Mouse (Mus musculus): ENCODE data around the gene Arsa. TPM values are rescaled to one million over a fixed set of nuclear protein-coding genes. Genes with fewer than 3 reads are reported as not detected.
A peak's percentile ranks its signal among the peaks of the same experiment; 100 is the strongest.

Gene Arsa
- polyA plus RNA-seq, 1 experiment from 2014 or later: 14.1 TPM

DNA sequence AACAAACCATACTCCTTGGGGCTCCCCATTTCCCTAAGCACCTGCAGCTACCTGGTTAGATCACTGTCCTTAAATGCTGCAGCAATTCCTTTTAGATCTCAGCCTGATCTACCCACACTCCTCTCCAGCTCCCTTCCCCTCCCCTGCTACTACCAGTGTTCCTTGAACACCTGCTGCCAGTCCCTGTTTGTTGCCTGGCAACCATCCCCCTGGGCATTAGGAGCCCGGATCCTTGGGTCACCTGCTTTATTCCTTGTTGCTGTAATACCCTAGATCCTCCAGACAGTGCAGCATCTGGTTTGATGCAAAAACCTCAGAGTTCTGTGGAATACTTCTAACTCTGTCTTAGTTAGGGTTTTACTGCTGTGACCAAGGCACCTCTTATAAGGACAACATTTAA, 12.2 kb downstream of the Arsa start:
- H3K4me2 ChIP-seq (replicated peaks): no peak overlapping the region
- peaks cover 5% of the 10 kb centered on the region; the same call in 1 of the 2 replicates for H3K4me1 ChIP-seq
- no peaks in the 10 kb centered on the region for H3K9me3 ChIP-seq
- ATAC-seq (ENCODE audit: low FRiP score, low read depth): peak; percentile 42; the same call in 1 of the 2 replicates
- H3K27ac ChIP-seq (replicated peaks): peak overlapping the region; percentile 30; the same call in 1 of the 2 replicates
- peaks cover 34% of the 10 kb centered on the region for H3K36me3 ChIP-seq
- no peak overlapping the region for H3K4me3 ChIP-seq
- no peaks in the 10 kb centered on the region for H3K27me3 ChIP-seq
- no peak overlapping the region for H3K9ac ChIP-seq (replicated peaks)
- WGBS: 3% methylated on average over 1 of the region's 1 CpGs

DNA sequence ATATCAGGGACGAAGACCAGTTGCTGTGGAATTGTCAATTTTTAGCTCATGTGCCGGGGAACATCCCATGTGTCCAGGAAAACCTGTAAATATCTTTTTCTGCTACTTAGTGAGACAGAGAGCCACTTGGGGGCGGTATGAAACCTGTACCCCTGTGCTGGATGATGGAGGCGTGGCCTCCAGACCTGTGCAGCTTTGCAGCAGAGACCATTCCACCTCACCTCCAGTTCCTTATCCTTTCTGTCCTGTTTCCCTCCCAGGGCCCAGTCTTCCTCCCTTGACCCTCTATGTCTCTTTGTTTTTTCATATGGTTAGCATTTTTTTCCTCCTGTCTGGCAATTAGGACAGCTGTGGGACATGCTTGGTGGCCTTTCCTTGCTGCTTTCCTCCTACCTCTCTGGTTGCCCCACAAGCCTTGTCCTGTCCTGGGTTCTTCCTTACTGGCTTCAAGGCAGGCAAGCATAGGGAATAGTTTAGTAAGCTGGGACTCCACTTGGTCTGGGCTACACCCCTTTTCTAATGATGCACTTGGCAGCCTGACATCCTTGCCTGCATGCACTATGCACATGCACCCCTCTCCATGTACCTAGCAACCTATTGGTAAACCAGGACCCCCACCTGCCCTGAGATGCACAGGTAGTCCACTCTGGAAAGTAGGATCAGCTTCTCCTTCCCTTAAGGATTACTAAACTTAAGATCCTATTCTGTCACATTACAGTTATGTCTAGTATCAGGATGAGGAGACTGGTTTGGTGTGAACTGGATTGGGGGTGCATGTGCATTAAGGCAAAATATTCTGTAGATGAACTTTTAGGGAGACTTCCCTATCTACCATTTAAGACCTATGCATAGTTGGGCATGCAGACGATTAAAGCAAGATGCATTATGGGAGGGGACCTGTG, 13.6 kb downstream of the Arsa start:
- Histone ChIP-seq H3K27ac (replicated peaks) (no peak overlapping the region), H3K4me1 (peaks cover 5% of the 10 kb centered on the region; the same call in 1 of the 2 replicates), H3K4me2 (replicated peaks) (no peak overlapping the region), H3K9me3 (no peaks in the 10 kb centered on the region), H3K9ac (replicated peaks) (no peak overlapping the region), H3K27me3 (no peaks in the 10 kb centered on the region), H3K36me3 (peaks cover 45% of the 10 kb centered on the region), H3K4me3 (no peak overlapping the region)
- ATAC-seq (ENCODE audit: low FRiP score, low read depth): no peak
- 66% methylated on average over 5 of the region's 5 CpGs for WGBS

DNA sequence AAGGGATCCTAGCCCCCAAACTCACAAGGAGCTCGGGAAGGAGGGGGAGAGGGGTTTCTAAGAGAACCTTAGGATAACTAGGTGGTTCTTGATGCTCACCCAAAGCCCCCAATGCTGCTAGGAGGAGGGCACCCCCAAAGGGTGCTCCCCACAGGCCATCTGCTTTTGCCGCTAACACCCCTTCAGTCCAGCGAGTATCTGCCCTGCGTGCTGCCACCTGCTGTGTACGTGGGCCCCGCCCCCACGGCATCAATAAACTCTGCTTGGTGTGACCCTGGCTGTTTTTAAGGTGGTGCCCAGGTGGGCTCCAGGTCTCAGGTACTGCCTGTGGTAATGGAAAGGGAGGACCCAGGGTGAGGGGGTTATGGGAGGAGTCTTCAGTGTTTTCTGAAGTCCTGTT, 15.0 kb downstream of the Arsa start:
- peaks cover 59% of the 10 kb centered on the region for H3K36me3 ChIP-seq
- no peak for ATAC-seq (ENCODE audit: low FRiP score, low read depth)
- H3K4me1 ChIP-seq: peaks cover 5% of the 10 kb centered on the region; the same call in 1 of the 2 replicates
- WGBS: 84% methylated on average over 7 of the region's 7 CpGs
- no peak overlapping the region for H3K4me3 ChIP-seq
- no peak overlapping the region for H3K27ac ChIP-seq (replicated peaks)
- H3K4me2 ChIP-seq (replicated peaks): no peak overlapping the region
- no peaks in the 10 kb centered on the region for H3K27me3 ChIP-seq
- H3K9ac ChIP-seq (replicated peaks): no peak overlapping the region
- no peaks in the 10 kb centered on the region for H3K9me3 ChIP-seq

DNA sequence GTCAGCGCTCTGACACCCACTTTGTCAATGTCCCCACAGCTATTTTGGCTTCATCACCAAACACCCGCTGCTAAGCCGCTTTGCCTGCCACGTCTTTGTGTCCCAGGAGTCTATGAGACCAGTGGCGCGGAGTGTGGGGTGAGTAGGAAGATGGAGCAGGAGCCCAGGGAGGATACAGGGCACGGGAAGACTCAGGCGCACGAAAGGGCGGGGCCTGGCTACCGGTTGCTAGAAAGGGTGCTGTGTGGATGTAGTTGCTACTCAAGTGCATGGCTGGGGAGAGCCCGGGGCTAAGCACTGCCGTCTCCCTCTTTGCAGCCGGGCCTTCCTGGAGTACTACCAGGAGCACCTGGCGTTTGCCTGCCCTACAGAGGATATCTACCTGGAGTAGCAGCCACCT, 15.9 kb downstream of the Arsa start:
- Histone ChIP-seq H3K27me3 (no peaks in the 10 kb centered on the region), H3K9ac (replicated peaks) (no peak overlapping the region), H3K4me2 (replicated peaks) (no peak overlapping the region), H3K4me1 (peaks cover 5% of the 10 kb centered on the region; the same call in 1 of the 2 replicates), H3K27ac (replicated peaks) (no peak overlapping the region), H3K9me3 (no peaks in the 10 kb centered on the region), H3K36me3 (peaks cover 68% of the 10 kb centered on the region), H3K4me3 (no peak overlapping the region)
- WGBS: 89% methylated on average over 15 of the region's 15 CpGs
- no peak for ATAC-seq (ENCODE audit: low FRiP score, low read depth)

DNA sequence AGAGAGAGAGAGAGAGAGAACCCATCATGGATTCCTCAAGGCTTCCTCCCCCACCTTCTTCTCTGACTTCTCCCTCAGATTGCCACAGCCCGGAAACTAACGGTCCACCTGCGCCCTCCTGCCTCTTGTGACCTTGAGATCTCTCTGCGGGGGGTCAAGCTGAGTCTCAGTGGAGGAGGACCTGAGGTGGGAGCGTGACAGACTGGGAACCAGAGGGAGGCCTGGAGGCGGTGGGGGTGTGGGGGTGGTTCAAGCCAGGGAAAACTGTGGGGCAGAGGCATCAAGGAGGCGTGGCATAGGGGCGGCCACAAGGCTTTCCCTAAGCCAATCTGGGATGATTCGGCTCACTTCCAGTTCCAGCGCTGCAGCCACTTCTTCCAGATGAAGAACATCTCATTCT, 16.9 kb downstream of the Arsa start:
- Histone ChIP-seq H3K27me3 (no peaks in the 10 kb centered on the region), H3K9me3 (no peaks in the 10 kb centered on the region), H3K9ac (replicated peaks) (no peak overlapping the region), H3K27ac (replicated peaks) (no peak overlapping the region), H3K36me3 (peaks cover 68% of the 10 kb centered on the region), H3K4me3 (no peak overlapping the region), H3K4me2 (replicated peaks) (no peak overlapping the region), H3K4me1 (peaks cover 13% of the 10 kb centered on the region)
- 83% methylated on average over 10 of the region's 10 CpGs for WGBS
- no peak for ATAC-seq (ENCODE audit: low FRiP score, low read depth)

DNA sequence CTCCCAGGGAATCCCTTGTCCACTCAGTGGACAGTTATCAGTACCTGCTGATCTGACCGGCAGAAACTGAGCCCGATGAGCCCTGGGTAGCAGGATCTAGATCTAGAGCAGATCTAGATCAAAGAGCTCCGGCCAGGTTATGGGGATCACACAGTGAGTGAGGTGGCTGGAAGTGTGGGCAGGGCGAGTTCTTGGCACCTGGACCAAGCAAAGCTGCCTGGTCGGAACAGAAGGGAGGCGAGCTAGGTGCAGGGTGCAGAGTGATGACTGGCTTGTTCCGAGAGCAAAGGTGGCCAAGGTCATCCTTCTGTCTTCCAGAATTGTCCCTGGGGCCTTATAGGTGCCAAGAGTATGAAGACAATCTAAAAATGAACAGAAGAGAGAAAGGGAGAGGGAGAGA, 17.4 kb downstream of the Arsa start:
- Histone ChIP-seq H3K9ac (replicated peaks) (no peak overlapping the region), H3K36me3 (peaks cover 68% of the 10 kb centered on the region), H3K27ac (replicated peaks) (no peak overlapping the region), H3K4me3 (no peak overlapping the region), H3K4me1 (peaks cover 13% of the 10 kb centered on the region), H3K9me3 (no peaks in the 10 kb centered on the region), H3K27me3 (no peaks in the 10 kb centered on the region), H3K4me2 (replicated peaks) (no peak overlapping the region)
- WGBS: 90% methylated on average over 7 of the region's 7 CpGs
- ATAC-seq (ENCODE audit: low FRiP score, low read depth): no peak

DNA sequence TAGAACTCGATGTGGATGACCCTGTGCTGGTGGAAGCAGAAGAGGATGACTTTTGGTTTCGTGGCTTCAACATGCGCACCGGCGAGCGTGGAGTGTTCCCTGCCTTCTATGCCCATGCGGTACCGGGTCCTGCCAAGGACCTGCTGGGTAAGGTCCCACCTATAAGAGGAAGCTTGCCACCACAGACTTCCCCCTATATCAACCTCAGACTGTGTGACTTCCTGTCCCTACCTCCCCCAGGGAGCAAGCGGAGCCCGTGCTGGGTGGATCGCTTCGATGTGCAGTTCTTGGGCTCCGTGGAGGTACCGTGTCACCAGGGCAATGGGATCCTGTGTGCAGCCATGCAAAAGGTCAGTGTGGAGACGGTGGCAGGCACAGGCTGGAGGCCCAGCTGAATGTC, 18.3 kb downstream of the Arsa start:
- 95% methylated on average over 15 of the region's 15 CpGs for WGBS
- H3K9ac ChIP-seq (replicated peaks): no peak overlapping the region
- no peak overlapping the region for H3K4me2 ChIP-seq (replicated peaks)
- no peak overlapping the region for H3K27ac ChIP-seq (replicated peaks)
- no peaks in the 10 kb centered on the region for H3K27me3 ChIP-seq
- no peak for ATAC-seq (ENCODE audit: low FRiP score, low read depth)
- H3K4me3 ChIP-seq: no peak overlapping the region
- peaks cover 68% of the 10 kb centered on the region for H3K36me3 ChIP-seq
- H3K9me3 ChIP-seq: no peaks in the 10 kb centered on the region
- peaks cover 17% of the 10 kb centered on the region for H3K4me1 ChIP-seq

DNA sequence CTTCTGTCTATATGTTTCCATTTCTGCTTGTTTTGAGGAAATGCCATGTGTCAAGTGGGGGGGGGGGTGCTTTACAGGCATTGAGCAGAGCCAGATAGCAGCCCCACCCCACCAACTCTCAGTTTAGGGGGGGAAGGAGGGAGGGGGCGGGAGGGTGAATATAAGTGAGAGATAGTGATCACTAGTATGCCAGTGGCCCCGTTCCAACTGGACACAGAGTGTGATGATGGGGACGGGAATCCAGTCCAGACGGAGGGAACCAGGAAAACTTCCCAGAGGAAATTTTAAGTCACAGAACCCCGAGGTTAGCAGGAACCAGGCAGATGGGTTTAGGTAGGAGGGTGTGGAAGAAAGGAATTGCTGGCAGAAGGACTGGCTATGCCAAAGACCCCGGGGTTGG, 21.6 kb downstream of the Arsa start:
- peak overlapping the region; percentile 64 for H3K4me3 ChIP-seq
- no peak for ATAC-seq (ENCODE audit: low FRiP score, low read depth)
- H3K4me2 ChIP-seq (replicated peaks): peak overlapping the region; percentile 90
- H3K4me1 ChIP-seq: peaks cover 23% of the 10 kb centered on the region
- WGBS: 72% methylated on average over 6 of the region's 6 CpGs
- no peak overlapping the region for H3K27ac ChIP-seq (replicated peaks)
- H3K36me3 ChIP-seq: peaks cover 40% of the 10 kb centered on the region
- peak overlapping the region; percentile 73 for H3K9ac ChIP-seq (replicated peaks)
- H3K27me3 ChIP-seq: peaks cover 24% of the 10 kb centered on the region
- H3K9me3 ChIP-seq: no peaks in the 10 kb centered on the region

DNA sequence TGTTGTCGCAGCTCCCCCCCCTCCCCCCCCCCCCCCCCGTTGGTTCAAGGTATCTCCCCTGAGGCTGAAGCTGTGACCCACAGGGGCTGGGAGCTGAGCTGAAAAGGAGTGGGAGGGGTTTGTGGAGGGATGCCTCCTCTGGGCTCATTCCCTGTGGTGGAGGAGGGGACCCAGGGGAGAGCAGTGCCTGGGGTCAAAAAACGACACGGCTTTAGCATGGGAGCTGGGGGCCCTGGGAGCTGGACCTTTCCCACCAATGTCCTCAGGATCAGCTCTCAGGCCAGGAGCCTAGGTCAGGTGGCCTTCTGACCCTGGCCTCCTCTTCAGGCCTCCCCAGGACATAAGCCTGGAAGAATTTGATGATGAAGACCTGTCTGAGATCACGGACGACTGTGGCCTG, 22.4 kb downstream of the Arsa start:
- H3K27ac ChIP-seq (replicated peaks): peak overlapping the region; percentile 54
- H3K9me3 ChIP-seq: no peaks in the 10 kb centered on the region
- H3K36me3 ChIP-seq: peaks cover 33% of the 10 kb centered on the region
- peaks cover 23% of the 10 kb centered on the region for H3K4me1 ChIP-seq
- peak overlapping the region; percentile 73 for H3K9ac ChIP-seq (replicated peaks)
- ATAC-seq (ENCODE audit: low FRiP score, low read depth): peak; percentile 35
- WGBS: 8% methylated on average over 4 of the region's 6 CpGs
- peak overlapping the region; percentile 90 for H3K4me2 ChIP-seq (replicated peaks)
- peak overlapping the region; percentile 64 for H3K4me3 ChIP-seq
- peaks cover 24% of the 10 kb centered on the region for H3K27me3 ChIP-seq

DNA sequence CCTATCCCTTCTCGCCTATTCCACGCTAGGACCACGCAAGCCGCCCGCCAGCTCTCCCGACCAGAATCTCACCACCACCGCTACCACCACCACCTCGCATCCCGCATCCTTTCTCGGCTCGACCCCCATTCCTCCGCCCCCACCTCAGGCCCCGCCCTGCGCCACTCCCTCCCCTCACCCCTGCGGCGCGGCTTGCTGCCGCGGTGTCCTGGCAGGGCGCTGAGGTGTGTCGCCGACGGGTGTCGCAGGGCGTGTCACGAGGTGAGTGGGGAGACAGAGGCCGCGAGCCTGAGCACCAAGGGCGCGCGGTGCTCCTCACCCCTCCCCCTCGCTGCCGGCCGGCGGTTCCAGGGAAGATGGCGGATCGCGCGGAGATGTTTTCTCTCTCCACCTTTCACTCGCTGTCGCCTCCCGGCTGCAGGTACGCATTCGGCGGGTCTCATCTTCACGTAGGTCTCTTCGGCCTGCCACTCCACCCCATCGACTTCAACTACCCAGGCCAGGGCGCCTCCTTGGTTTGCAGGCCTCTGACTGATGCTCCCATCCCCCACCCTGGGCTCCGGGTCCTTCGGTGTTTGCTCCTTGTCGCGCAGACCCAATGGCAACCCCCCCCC, 23.3 kb downstream of the Arsa start, which contains the start of gene Mapk8ip2:
TSS of gene Mapk8ip2 (plus strand) at position 49 of the 614 bp plus-strand sequence.
- Histone ChIP-seq H3K4me2 (replicated peaks) (peak within 1 kb of the TSS; percentile 90), H3K4me1 (peaks cover 23% of the 10 kb centered on the region), H3K36me3 (peaks cover 27% of the 10 kb centered on the region), H3K9ac (replicated peaks) (peak within 1 kb of the TSS; percentile 73), H3K4me3 (peak within 1 kb of the TSS; percentile 64), H3K9me3 (no peaks in the 10 kb centered on the region), H3K27ac (replicated peaks) (peak within 1 kb of the TSS; percentile 54), H3K27me3 (peaks cover 27% of the 10 kb centered on the region)
- under 1% methylated on average over 53 of the region's 53 CpGs for WGBS
- peak; percentile 78 for ATAC-seq (ENCODE audit: low FRiP score, low read depth)

DNA sequence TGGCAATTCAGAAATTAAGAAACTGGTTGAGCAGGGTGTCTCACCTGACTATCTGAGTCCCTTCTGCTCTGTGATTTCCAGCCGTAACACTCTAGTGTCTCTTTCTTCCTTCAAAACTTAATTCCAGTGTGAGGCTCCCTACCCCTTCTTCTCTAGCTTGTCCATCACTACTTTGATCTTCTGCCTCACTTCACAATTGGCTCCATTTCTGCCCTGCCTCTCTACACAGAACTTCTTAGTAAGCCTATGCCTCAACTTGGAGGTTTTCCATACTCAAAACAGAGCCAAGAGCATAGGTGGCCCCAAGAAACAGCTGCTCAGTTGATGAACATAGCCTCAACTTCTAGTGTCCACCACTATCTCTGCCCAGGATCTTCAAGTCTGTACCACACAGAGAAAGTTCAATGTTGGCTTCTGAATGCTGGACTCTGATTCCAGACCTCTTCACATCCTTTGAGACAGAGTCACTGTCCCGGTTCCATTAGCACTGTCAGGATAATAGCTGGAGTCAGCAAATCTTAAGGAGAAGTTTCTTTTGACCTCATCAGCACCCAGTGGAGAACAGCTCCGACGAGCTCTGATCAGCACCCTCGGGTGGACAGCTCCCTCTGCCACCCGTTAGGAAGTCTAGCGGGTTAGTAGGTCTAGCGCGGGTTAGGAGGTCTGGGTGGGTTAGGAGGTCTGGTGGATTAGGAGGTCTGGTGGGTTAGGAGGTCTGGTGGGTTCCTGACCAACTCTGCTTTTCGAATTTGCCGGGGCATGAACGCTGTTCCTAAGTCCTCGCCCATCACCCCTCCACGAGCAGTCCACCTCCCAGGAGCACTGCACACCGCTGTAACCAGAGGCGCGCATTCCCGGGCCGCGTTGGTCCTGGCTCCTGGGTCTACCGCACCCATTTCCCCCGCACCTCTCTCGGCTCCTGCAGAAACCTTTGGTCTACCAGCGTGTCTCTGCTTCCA, 24.0 kb downstream of the Arsa start:
- H3K4me3 ChIP-seq: peak overlapping the region; percentile 64
- peaks cover 27% of the 10 kb centered on the region for H3K27me3 ChIP-seq
- peaks cover 19% of the 10 kb centered on the region for H3K36me3 ChIP-seq
- peak overlapping the region; percentile 73 for H3K9ac ChIP-seq (replicated peaks)
- no peaks in the 10 kb centered on the region for H3K9me3 ChIP-seq
- peak; percentile 75 for ATAC-seq (ENCODE audit: low FRiP score, low read depth)
- 5% methylated on average over 24 of the region's 24 CpGs for WGBS
- H3K4me1 ChIP-seq: peaks cover 23% of the 10 kb centered on the region
- peak overlapping the region; percentile 90 for H3K4me2 ChIP-seq (replicated peaks)
- peak overlapping the region; percentile 54 for H3K27ac ChIP-seq (replicated peaks)

Data from midbrain, embryonic 12.5 days (tissue).